Mouse (Mus musculus) stomach, embryonic 14.5 days (tissue): ENCODE measurements at regions not wholly inside any gene's neighbourhood (a gene's known extent, or its start where the extent isn't known, plus 50 kb on each side); places are given as distances from the start of the nearest gene placed in this dataset.

Experiments used
- ATAC-seq: fragments of 200-750 bp; cut with Nextera tagmentation; 2 replicates; pipeline ENCODE4 v1.8.0; 2017; ENCODE audit warnings: low read depth, moderate TSS enrichment; ENCODE audit not compliant: insufficient number of reproducible peaks, insufficient read depth, low FRiP score
- H3K27ac ChIP-seq: fragments of 300-500 bp; sonication (generic); 2 replicates; pipeline ENCODE4 v1.5.1; 2014; ENCODE audit warnings: mild to moderate bottlenecking, low read length, moderate library complexity, mixed read lengths
- H3K27me3 ChIP-seq: fragments of 300-500 bp; sonication (generic); 2 replicates; pipeline ENCODE4 v1.6.1; 2014; ENCODE audit warnings: low read length, control low read depth, mixed read lengths; ENCODE audit not compliant: control insufficient read depth, insufficient read depth
- H3K36me3 ChIP-seq: fragments of 300-500 bp; sonication (generic); 2 replicates; pipeline ENCODE4 v1.6.1; 2014; ENCODE audit warnings: mild to moderate bottlenecking, control low read depth, low read length, moderate library complexity, mixed read lengths; ENCODE audit not compliant: control insufficient read depth, insufficient read depth
- H3K4me1 ChIP-seq: fragments of 300-500 bp; sonication (generic); 2 replicates; pipeline ENCODE4 v1.6.1; 2014; ENCODE audit warnings: low read length, control low read depth, mixed read lengths; ENCODE audit not compliant: control insufficient read depth, insufficient read depth
- H3K4me2 ChIP-seq: fragments of 300-500 bp; sonication (generic); replicated peaks from 2 replicates; pipeline ENCODE4 v1.6.1; 2014; ENCODE audit warnings: low read depth, low read length, control low read depth
- H3K4me3 ChIP-seq: fragments of 300-500 bp; sonication (generic); 2 replicates; pipeline ENCODE4 v1.5.1; 2014; ENCODE audit warnings: low read depth, low read length, control low read depth
- H3K9ac ChIP-seq: fragments of 300-500 bp; sonication (generic); replicated peaks from 2 replicates; pipeline ENCODE4 v1.6.1; 2014; ENCODE audit warnings: low read depth, mild to moderate bottlenecking, control low read depth, low read length, moderate library complexity, mixed read lengths
- H3K9me3 ChIP-seq: fragments of 300-500 bp; sonication (generic); 2 replicates; pipeline ENCODE4 v1.6.1; 2016; ENCODE audit warnings: low read depth, low read length, control low read depth; ENCODE audit not compliant: control insufficient read depth
- WGBS: fragments of 180-500 bp; shearing (Covaris S2); extraction: QIAGEN DNeasy Blood & Tissue Kit; methylation state at CpG from one replicate; pipeline ENCODE4 v1.1.7; 2014; 5-methylcytosine and 5-hydroxymethylcytosine counted together

DNA sequence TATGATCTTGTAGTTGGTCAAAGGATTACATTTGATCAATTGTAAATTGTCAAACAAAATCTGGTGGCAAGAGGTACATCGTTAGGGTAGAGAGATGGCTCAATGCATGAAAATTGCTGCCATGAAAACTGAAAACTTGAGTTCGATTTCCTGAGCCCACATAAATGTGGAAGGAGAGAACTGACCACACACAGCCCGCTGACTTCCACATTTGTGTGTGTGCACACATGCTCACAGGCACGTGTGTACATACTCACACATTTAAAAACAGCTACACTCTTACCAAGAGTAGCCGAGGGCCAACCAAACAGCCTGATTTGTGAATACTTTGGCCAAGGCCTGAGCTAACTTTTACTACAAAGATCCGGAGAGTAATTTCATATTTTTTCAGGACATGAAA is 60.5 kb upstream of the Smg1 start:
- Histone ChIP-seq H3K27me3 (no peaks in the 10 kb centered on the region), H3K9me3 (no peaks in the 10 kb centered on the region), H3K27ac (no peak overlapping the region), H3K36me3 (no peaks in the 10 kb centered on the region), H3K4me3 (no peak overlapping the region), H3K4me2 (no peak overlapping the region), H3K9ac (no peak overlapping the region), H3K4me1 (no peaks in the 10 kb centered on the region)
- WGBS = 86% methylated on average over 6 of the region's 6 CpGs
- ATAC-seq = no peak

DNA sequence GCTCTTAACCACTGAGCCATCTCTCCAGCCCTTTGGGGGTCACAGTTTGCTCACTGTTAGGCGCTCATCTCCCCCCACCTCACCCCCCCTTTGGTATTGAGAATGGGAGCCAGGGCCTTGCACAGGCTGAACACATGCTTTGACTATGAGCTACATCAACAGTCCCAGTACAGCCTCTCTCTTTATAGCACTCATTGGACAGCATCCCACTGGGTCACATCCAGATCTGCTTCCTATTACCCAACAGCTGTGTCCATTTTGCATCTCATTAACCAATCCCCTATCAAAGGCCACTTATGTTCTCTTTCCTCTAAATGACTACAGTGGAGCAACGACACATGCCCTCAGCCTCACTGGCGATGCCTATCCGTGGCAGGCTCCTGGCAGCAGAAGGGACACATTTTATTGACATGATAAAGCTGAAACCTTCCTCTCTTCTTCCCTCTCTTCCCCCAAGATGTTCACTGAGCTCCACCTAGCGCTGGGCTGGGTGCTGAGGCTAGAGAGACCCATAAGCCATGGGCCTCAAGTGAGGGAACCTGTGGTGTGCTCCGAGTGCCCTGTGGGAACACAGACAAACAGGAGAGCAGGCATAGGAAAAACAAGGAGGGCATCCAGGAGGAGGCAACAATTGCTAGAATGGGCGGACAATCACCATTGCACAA is 57.3 kb upstream of the Smg1 start:
- WGBS = 69% methylated on average over 7 of the region's 7 CpGs
- no peak overlapping the region for H3K9ac ChIP-seq
- no peak overlapping the region for H3K4me2 ChIP-seq
- H3K27me3 ChIP-seq = no peaks in the 10 kb centered on the region
- no peak overlapping the region for H3K27ac ChIP-seq
- H3K9me3 ChIP-seq = no peaks in the 10 kb centered on the region
- H3K4me1 ChIP-seq = no peaks in the 10 kb centered on the region
- no peaks in the 10 kb centered on the region for H3K36me3 ChIP-seq
- no peak overlapping the region for H3K4me3 ChIP-seq
- no peak for ATAC-seq

DNA sequence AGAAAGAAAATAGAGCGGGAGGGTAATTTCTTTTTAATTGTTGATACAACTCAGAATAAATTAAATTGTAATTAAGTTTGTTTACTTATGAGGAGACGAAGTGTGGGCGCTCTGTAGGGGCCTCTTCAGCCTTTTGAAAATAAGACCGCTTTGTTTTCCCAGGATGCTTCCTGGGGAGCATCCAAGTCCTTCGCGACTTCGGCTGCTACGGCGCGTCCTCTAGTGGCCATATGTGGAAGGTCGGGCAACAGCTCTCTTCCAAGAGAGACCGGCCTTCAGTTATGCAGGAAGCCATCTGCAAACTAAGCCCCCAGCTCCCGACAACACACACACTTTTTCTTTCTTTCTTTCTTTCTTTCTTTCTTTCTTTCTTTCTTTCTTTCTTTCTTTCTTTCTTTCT is 54.1 kb upstream of the Smg1 start:
- peak; percentile 43; the same call in 1 of the 2 replicates for ATAC-seq
- H3K9me3 ChIP-seq = no peaks in the 10 kb centered on the region; the same call in 1 of the 2 replicates
- no peak overlapping the region for H3K27ac ChIP-seq
- H3K4me3 ChIP-seq = no peak overlapping the region
- H3K4me2 ChIP-seq = no peak overlapping the region
- H3K9ac ChIP-seq = no peak overlapping the region
- WGBS = 3% methylated on average over 13 of the region's 13 CpGs
- no peaks in the 10 kb centered on the region for H3K36me3 ChIP-seq
- H3K4me1 ChIP-seq = no peaks in the 10 kb centered on the region
- H3K27me3 ChIP-seq = no peaks in the 10 kb centered on the region

DNA sequence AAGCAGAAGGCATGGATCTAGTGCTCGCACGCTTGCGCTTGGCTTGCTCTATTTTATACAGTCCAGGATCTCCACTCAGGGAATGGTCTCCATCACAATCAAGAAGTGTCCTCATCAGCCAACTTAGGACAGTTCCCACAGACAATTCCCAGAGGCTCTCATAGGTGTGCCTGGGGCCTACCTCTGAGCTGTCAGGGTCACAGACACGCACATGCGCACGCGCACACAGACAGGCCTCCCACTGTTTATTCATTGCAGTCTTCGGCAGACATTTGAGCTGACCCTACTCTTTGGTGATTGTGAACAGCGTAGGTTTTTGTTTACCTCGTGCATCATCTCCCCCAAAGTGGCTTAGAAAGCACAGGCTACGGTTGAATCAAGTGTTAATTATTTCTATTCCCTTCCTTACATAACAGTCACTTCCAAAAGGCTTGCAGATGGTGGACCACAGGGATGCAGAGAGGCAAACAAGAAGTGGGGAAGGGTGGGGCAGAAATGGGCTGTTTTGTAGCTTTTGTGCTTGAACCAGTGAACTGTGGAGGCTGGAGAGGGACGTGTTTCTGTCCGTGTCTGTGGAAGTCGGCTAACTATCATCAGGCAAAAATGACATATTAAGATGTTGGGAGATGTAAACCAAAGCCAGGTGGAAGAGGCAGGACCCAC is 53.5 kb upstream of the Smg1 start:
- Histone ChIP-seq H3K36me3 (no peaks in the 10 kb centered on the region), H3K27me3 (no peaks in the 10 kb centered on the region), H3K9me3 (no peaks in the 10 kb centered on the region; the same call in 1 of the 2 replicates), H3K4me2 (no peak overlapping the region), H3K4me3 (no peak overlapping the region), H3K27ac (no peak overlapping the region), H3K9ac (no peak overlapping the region), H3K4me1 (no peaks in the 10 kb centered on the region)
- ATAC-seq = no peak
- WGBS = 52% methylated on average over 14 of the region's 14 CpGs

DNA sequence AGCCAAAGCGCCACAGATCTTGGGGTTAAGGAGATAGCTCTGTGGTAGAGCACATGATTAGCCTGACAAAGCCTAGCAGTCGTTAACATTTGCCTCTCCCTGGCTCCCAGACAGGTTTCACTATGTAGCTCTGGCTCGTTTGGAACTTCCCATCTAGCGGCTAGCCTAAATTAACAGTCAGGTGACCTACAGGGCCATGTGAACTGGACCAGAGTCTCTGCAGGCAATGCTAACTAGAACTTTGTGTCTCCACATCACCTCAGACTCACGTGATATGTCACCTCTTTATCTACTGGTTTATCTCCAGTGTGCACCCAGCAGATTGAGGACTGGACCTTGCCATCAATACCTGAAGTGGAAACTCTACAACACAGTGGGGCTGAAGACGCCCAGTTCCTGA is 52.4 kb upstream of the Smg1 start:
- no peaks in the 10 kb centered on the region for H3K4me1 ChIP-seq
- 82% methylated on average over 6 of the region's 6 CpGs for whole genome bisulfite sequencing
- H3K27ac ChIP-seq = no peak overlapping the region
- ATAC-seq = no peak
- H3K9ac ChIP-seq = no peak overlapping the region
- no peaks in the 10 kb centered on the region for H3K36me3 ChIP-seq
- no peak overlapping the region for H3K4me2 ChIP-seq
- no peak overlapping the region for H3K4me3 ChIP-seq
- no peaks in the 10 kb centered on the region for H3K27me3 ChIP-seq
- H3K9me3 ChIP-seq = no peaks in the 10 kb centered on the region; the same call in 1 of the 2 replicates

DNA sequence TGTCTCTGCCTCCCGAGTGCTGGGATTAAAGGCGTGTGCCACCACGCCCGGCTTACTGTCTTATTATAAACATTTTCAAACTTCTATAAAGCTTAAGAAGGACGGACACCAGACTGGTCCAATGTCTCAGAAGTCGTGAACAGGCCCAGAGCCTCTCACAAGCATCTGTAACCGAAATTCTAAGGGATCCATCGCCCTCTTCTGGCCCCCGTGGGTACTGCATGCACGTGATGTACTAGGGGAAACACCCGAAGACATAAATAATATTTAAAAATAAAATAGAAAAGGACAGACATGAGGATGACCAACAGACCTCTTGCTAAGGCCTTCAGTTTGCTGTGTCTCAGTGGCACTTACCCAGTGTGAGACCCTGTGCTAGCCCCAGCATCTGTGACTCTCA is 51.8 kb upstream of the Smg1 start:
- Histone ChIP-seq H3K4me2 (no peak overlapping the region), H3K4me3 (no peak overlapping the region), H3K36me3 (no peaks in the 10 kb centered on the region), H3K4me1 (no peaks in the 10 kb centered on the region), H3K27me3 (no peaks in the 10 kb centered on the region), H3K9me3 (no peaks in the 10 kb centered on the region; the same call in 1 of the 2 replicates), H3K9ac (no peak overlapping the region), H3K27ac (no peak overlapping the region)
- 71% methylated on average over 11 of the region's 11 CpGs for WGBS
- no peak for ATAC-seq

DNA sequence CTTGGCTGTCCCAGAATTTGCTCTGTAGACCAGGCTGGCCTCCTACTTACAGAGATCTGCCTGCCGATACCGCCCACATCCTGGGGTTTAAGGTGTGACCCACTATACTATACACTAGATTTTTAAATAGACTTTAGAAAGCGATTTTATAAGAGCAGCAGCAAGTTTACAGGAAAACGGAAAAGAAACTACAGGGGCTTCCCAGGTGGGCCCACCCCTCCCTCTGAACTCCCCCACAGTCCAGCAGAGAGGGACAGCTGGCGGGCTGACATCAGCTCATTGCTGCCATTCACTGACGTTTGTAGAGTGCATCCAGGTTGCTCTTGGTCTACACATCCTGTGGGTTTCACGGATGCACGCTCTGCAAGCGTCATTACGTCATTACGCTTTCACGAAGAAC is 51.2 kb upstream of the Smg1 start:
- WGBS = 92% methylated on average over 12 of the region's 12 CpGs
- no peak for ATAC-seq
- no peaks in the 10 kb centered on the region for H3K27me3 ChIP-seq
- no peak overlapping the region for H3K4me3 ChIP-seq
- H3K9ac ChIP-seq = no peak overlapping the region
- no peak overlapping the region for H3K27ac ChIP-seq
- no peak overlapping the region for H3K4me2 ChIP-seq
- no peaks in the 10 kb centered on the region for H3K36me3 ChIP-seq
- no peaks in the 10 kb centered on the region; the same call in 1 of the 2 replicates for H3K9me3 ChIP-seq
- H3K4me1 ChIP-seq = no peaks in the 10 kb centered on the region
